ENCODE assay signal across 30 mouse cellular contexts in the genomic region with DNA sequence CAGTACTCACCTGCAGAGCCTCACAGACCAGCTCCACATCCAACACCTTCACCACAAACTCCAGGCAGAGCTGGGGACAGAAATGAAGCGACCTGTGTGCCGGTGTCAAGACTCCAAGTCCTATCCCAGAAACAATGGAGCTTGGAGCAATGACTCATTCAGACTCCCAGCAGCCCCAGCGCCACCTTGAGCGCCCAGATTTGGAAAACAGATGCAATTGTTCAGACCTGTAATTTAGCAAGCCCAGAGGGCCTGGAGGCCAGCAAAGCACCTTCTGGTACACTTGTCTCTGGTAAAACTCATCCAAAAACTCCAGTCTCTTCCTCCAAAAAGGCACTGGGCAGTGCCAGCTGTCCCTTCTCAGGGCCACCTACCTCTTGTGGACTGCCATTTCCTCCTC. TPM values are rescaled to one million over a fixed set of nuclear protein-coding genes. Genes with fewer than 3 reads are reported as not detected.
DNase-seq lines count a peak whose midpoint lies in the region; ATAC-seq and TF ChIP-seq lines count a peak whose summit lies in the region.
"Had no signal": no experiment of that assay in that cellular context is flagged by ENCODE, and none has a peak within 500 bp of the region (broad histone marks: within the 10 kb centered on the region; RNA-seq: fewer than 3 reads in every experiment).

No protein-coding gene starts in this region.

- peak overlapping the region; percentile 92 for H3K27ac ChIP-seq in gastrocnemius, adult 2 months
- no peak overlapping the region for H3K27ac ChIP-seq in lung, embryonic 14.5 days (ENCODE audit: low read depth)
- 0 out of 2 replicates have a peak overlapping the region, but pooled peaks have one; percentile 2 for H3K27ac ChIP-seq in stomach, embryonic 15.5 days
- H3K27ac ChIP-seq: hindbrain, postnatal 0 days; neural tube, embryonic 12.5 days had no signal

- H3K27me3 ChIP-seq in lung, embryonic 14.5 days (ENCODE audit: insufficient read depth, low read length), result no peaks in the 10 kb centered on the region
- no peaks in the 10 kb centered on the region for H3K27me3 ChIP-seq in stomach, embryonic 15.5 days (replicated peaks)
- H3K27me3 ChIP-seq: neural tube, embryonic 12.5 days had no signal

- H3K36me3 ChIP-seq in lung, embryonic 14.5 days (ENCODE audit: insufficient read depth), result no peaks in the 10 kb centered on the region
- no peaks in the 10 kb centered on the region for H3K36me3 ChIP-seq in stomach, embryonic 15.5 days

- DNase-seq in gastrocnemius, adult 2 months, result no peak
- no peak for DNase-seq in gastrocnemius, postnatal 4 days (ENCODE audit: low spot score in 2 of 2)
- DNase-seq in lung, embryonic 14.5 days, result peak; percentile 5
- DNase-seq in lung, postnatal 25 days (ENCODE audit: low spot score), result no peak
- DNase-seq in MN1 (ENCODE audit: low spot score) (peak; percentile 59), adipocyte (ENCODE audit: low spot score) (no peak)
- no peak for DNase-seq in gastrocnemius, postnatal 10 days
- DNase-seq: adrenal gland, postnatal 14 days; cerebellum, adult 8-10 months; cerebellum, postnatal 36 days; embryo, embryonic 11 days; kidney, adult 11 months; kidney, postnatal 4 days; left cerebral cortex, postnatal 4 days; lung, postnatal 10 days; midbrain, embryonic 14.5 days; retina, postnatal 1 day; right cerebral cortex, postnatal 25 days; spleen, adult 18-20 months; thymus, postnatal 36 days had no signal

- no peak overlapping the region for H3K9ac ChIP-seq in lung, embryonic 14.5 days
- no peak overlapping the region for H3K9ac ChIP-seq in stomach, embryonic 15.5 days
- H3K9ac ChIP-seq: neural tube, embryonic 12.5 days had no signal

- intact Hi-C loops in gastrocnemius, adult 2 months (cut with DNase I), result loop anchor here (5.0 kb wide), 2 partner anchors 105 to 120 kb away; partner anchors contain the start of gene Eif2b3

- H3K4me3 ChIP-seq in gastrocnemius, adult 2 months, result peak overlapping the region; percentile 83
- H3K4me3 ChIP-seq in lung, embryonic 14.5 days (ENCODE audit: low read depth, low read length), result no peak overlapping the region
- H3K4me3 ChIP-seq in stomach, embryonic 15.5 days (replicated peaks), result no peak overlapping the region
- H3K4me3 ChIP-seq: neural tube, embryonic 12.5 days had no signal

- ATAC-seq in lung, embryonic 14.5 days (ENCODE audit: insufficient read depth), result no peak
- ATAC-seq in stomach, embryonic 15.5 days (ENCODE audit: insufficient read depth, low FRiP score, low read depth), result no peak
- ATAC-seq: CD4-positive, CD25-positive, alpha-beta regulatory T cell, adult 4 months; forebrain, embryonic 14.5 days; hindbrain, postnatal 0 days had no signal

- TF ChIP-seq CTCF in gastrocnemius, adult 2 months (IDR thresholded peaks at IDR 0.05), result no peak
- no peak for TF ChIP-seq CTCF in lung, embryonic 14.5 days (IDR thresholded peaks at IDR 0.05; ENCODE audit: low read depth)

- no peak overlapping the region for H3K4me2 ChIP-seq in lung, embryonic 14.5 days
- H3K4me2 ChIP-seq in stomach, embryonic 15.5 days, result no peak overlapping the region

- H3K9me3 ChIP-seq in lung, embryonic 14.5 days (ENCODE audit: low read depth, low read length), result no peaks in the 10 kb centered on the region
- no peaks in the 10 kb centered on the region for H3K9me3 ChIP-seq in stomach, embryonic 15.5 days
- H3K9me3 ChIP-seq: neural tube, embryonic 12.5 days had no signal

- WGBS in lung, embryonic 14.5 days, result 79% methylated on average over 4 of the region's 4 CpGs
- 79% methylated on average over 4 of the region's 4 CpGs for WGBS in stomach, embryonic 15.5 days

- peaks cover 17% of the 10 kb centered on the region for H3K4me1 ChIP-seq in lung, embryonic 14.5 days (ENCODE audit: insufficient read depth)
- H3K4me1 ChIP-seq in stomach, embryonic 15.5 days, result peaks cover 24% of the 10 kb centered on the region

RNA-seq across cellular contexts. Expression of gene Btbd19, which starts 3.3 kb away (rescaled TPM):
- total RNA-seq in gastrocnemius, adult 2 months (2021), result 1 to 10 TPM; 2.3 to 2.5 TPM
- total RNA-seq in gastrocnemius, postnatal 4 days (2021), result 1 to 10 TPM; 6.2 to 8.8 TPM
- 6.7 and 7.6 TPM in 2 replicates for polyA plus RNA-seq in lung, embryonic 14.5 days (2014; fragmentation: Nextera tagmentation; extraction: Ambion mirVana)
- 6.7 and 7.6 TPM in 2 replicates for polyA plus RNA-seq in stomach, embryonic 15.5 days (2015; fragmentation: Nextera tagmentation; extraction: Ambion mirVana)
- total RNA-seq in gastrocnemius, postnatal 10 days (2021), result 1 to 10 TPM; 4.7 to 6.8 TPM

RNA-seq across cellular contexts. Expression of gene Tctex1d4, which starts 4.4 kb away (rescaled TPM):
- total RNA-seq in gastrocnemius, adult 2 months (2021), result not detected
- total RNA-seq in gastrocnemius, postnatal 4 days (2021), result under 1 TPM in 1 of 2 experiments, not detected in 1; 0.47 TPM
- not detected in 2 replicates for polyA plus RNA-seq in lung, embryonic 14.5 days (2014; fragmentation: Nextera tagmentation; extraction: Ambion mirVana)
- 0.24 TPM in 1 of 2 replicates, not detected in the other for polyA plus RNA-seq in stomach, embryonic 15.5 days (2015; fragmentation: Nextera tagmentation; extraction: Ambion mirVana)
- not detected for total RNA-seq in gastrocnemius, postnatal 10 days (2021)
- total RNA-seq: adrenal gland, postnatal 14 days; gastrocnemius, adult 8-10 months; hematopoietic stem cell, adult 5-6 weeks; left cerebral cortex, adult 8-10 months; liver, adult 2 months had no signal
- polyA plus RNA-seq: kidney, embryonic 16.5 days; midbrain, embryonic 14.5 days; neural tube, embryonic 12.5 days had no signal

RNA-seq across cellular contexts. Expression of gene Plk3, which starts 11.6 kb away (rescaled TPM):
- under 1 TPM; 0.73 to 0.74 TPM for total RNA-seq in gastrocnemius, adult 2 months (2021)
- total RNA-seq in gastrocnemius, postnatal 4 days (2021), result 1 to 10 TPM; 2.3 to 3.6 TPM
- polyA plus RNA-seq in lung, embryonic 14.5 days (2014; fragmentation: Nextera tagmentation; extraction: Ambion mirVana), result 4.2 and 5.1 TPM in 2 replicates
- polyA plus RNA-seq in stomach, embryonic 15.5 days (2015; fragmentation: Nextera tagmentation; extraction: Ambion mirVana), result 3.8 and 4.7 TPM in 2 replicates
- 1 to 10 TPM; 1.8 to 2.6 TPM for total RNA-seq in gastrocnemius, postnatal 10 days (2021)

RNA-seq across cellular contexts. Expression of gene Ptch2, which starts 26.3 kb away (rescaled TPM):
- under 1 TPM; 0.22 to 0.54 TPM for total RNA-seq in gastrocnemius, adult 2 months (2021)
- total RNA-seq in gastrocnemius, postnatal 4 days (2021), result 10 to 100 TPM; 10.4 to 12.8 TPM
- 12.2 and 14.1 TPM in 2 replicates for polyA plus RNA-seq in lung, embryonic 14.5 days (2014; fragmentation: Nextera tagmentation; extraction: Ambion mirVana)
- 6.5 and 7.0 TPM in 2 replicates for polyA plus RNA-seq in stomach, embryonic 15.5 days (2015; fragmentation: Nextera tagmentation; extraction: Ambion mirVana)
- 1 to 10 TPM; 4.8 to 9.6 TPM for total RNA-seq in gastrocnemius, postnatal 10 days (2021)
- total RNA-seq: hematopoietic stem cell, adult 5-6 weeks had no signal

RNA-seq across cellular contexts. Expression of gene Rps8, which starts 33.8 kb away (rescaled TPM):
- total RNA-seq in gastrocnemius, adult 2 months (2021), result 100 to 1,000 TPM; 527 to 622 TPM
- total RNA-seq in gastrocnemius, postnatal 4 days (2021), result 1,000 to 10,000 TPM; 1,262 to 1,321 TPM
- polyA plus RNA-seq in lung, embryonic 14.5 days (2014; fragmentation: Nextera tagmentation; extraction: Ambion mirVana), result 1,312 and 1,358 TPM in 2 replicates
- 968 and 983 TPM in 2 replicates for polyA plus RNA-seq in stomach, embryonic 15.5 days (2015; fragmentation: Nextera tagmentation; extraction: Ambion mirVana)
- total RNA-seq in gastrocnemius, postnatal 10 days (2021), result 1,000 to 10,000 TPM; 1,007 to 1,093 TPM

Comparison
In these comparisons a context has a peak if more than half of its experiments do, and no peak if none do; other contexts are left out.
1. DNase-seq: peak in lung, embryonic 14.5 days (single experiment) and MN1 (single experiment); none in gastrocnemius, adult 2 months (single experiment), gastrocnemius, postnatal 4 days (0 of 2), lung, postnatal 25 days (single experiment), adipocyte (single experiment) and gastrocnemius, postnatal 10 days (single experiment).